Mouse (Mus musculus) embryonic facial prominence, embryonic 10.5 days (tissue): ENCODE data around the gene Hspb2. TPM values are rescaled to one million over a fixed set of nuclear protein-coding genes. Genes with fewer than 3 reads are reported as not detected.

Experiments
- DNase-seq: peaks from one replicate; pipeline ENCODE4 v3.0.0-alpha.2; 2017; ENCODE audit warnings: low spot score
- H3K27ac ChIP-seq: fragments of 300-500 bp; sonication (generic); replicated peaks from 2 replicates; pipeline ENCODE4 v1.5.1; 2016; ENCODE audit warnings: mild to moderate bottlenecking
- H3K27me3 ChIP-seq: fragments of 300-500 bp; sonication (generic); replicated peaks from 2 replicates; pipeline ENCODE4 v1.6.1; 2016; ENCODE audit warnings: low read depth, mild to moderate bottlenecking; ENCODE audit not compliant: poor library complexity, severe bottlenecking
- H3K36me3 ChIP-seq: fragments of 300-500 bp; sonication (generic); replicated peaks from 2 replicates; pipeline ENCODE4 v1.6.1; 2016; ENCODE audit warnings: mild to moderate bottlenecking, moderate library complexity
- H3K4me1 ChIP-seq: fragments of 300-500 bp; sonication (generic); 2 replicates; pipeline ENCODE4 v1.6.1; 2016
- H3K4me3 ChIP-seq: fragments of 300-500 bp; sonication (generic); 2 replicates; pipeline ENCODE4 v1.5.1; 2016; ENCODE audit warnings: mild to moderate bottlenecking, moderate library complexity
- H3K9me3 ChIP-seq: fragments of 300-500 bp; sonication (generic); 2 replicates; pipeline ENCODE4 v1.6.1; 2016; ENCODE audit warnings: mild to moderate bottlenecking
- WGBS: fragments of 180-500 bp; shearing (Covaris S2); methylation state at CpG from one replicate; pipeline ENCODE4 v1.1.7; 2016; 5-methylcytosine and 5-hydroxymethylcytosine counted together
- polyA plus RNA-seq: library from polyadenylated mRNA; unstranded; fragments of >200 nt; fragmentation: Nextera tagmentation; extraction: Ambion mirVana; gene quantifications from 2 replicates; pipeline ENCODE4 v1.2.1, GENCODE M21; 2016

The Hspb2 gene
- polyA plus RNA-seq, 1 experiment from 2014 or later: 2.8 TPM

DNA sequence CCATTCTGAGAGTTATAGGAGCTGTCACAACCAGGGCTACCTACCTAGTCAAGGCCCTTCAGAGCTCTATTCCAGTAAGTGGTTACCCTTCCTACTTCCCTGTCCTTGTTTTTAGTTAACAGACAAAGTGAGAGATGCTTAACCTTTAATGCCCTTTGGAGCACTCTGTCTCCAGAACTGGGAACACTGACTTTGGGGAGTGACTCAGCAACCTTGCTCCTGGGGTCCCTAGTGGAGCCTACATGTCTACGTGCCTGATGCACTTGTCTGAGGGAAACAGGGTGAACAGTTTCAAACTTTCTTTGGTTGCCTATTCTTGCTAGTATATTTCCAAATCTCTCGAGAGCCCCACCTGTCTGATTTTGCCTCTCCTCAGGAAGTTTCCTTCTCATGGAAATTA lies 9.4 kb downstream of the Hspb2 start:
- Histone ChIP-seq H3K9me3 (no peaks in the 10 kb centered on the region), H3K4me3 (no peak overlapping the region), H3K4me1 (peaks cover 22% of the 10 kb centered on the region), H3K27me3 (peaks cover 32% of the 10 kb centered on the region), H3K27ac (no peak overlapping the region), H3K36me3 (no peaks in the 10 kb centered on the region)
- DNase-seq: no peak
- 69% methylated on average over 2 of the region's 2 CpGs for WGBS

- Histone ChIP-seq H3K4me3 (no peak overlapping the region), H3K9me3 (no peaks in the 10 kb centered on the region), H3K27me3 (peaks cover 31% of the 10 kb centered on the region), H3K4me1 (peaks cover 22% of the 10 kb centered on the region), H3K27ac (no peak overlapping the region), H3K36me3 (no peaks in the 10 kb centered on the region)
- 84% methylated on average over 3 of the region's 3 CpGs for WGBS
- no peak for DNase-seq
Measured at GRCm38 (mm10) chr9:50742261-50742660, 9.9 kb downstream of the Hspb2 start.

- DNase-seq: no peak
- H3K27me3 ChIP-seq: peaks cover 20% of the 10 kb centered on the region
- H3K4me3 ChIP-seq: no peak overlapping the region
- H3K36me3 ChIP-seq: no peaks in the 10 kb centered on the region
- H3K9me3 ChIP-seq: no peaks in the 10 kb centered on the region
- peaks cover 16% of the 10 kb centered on the region for H3K4me1 ChIP-seq
- 87% methylated on average over 14 of the region's 14 CpGs for WGBS
- no peak overlapping the region for H3K27ac ChIP-seq
Measured at GRCm38 (mm10) chr9:50740867-50741784, 11.0 kb downstream of the Hspb2 start.

DNA sequence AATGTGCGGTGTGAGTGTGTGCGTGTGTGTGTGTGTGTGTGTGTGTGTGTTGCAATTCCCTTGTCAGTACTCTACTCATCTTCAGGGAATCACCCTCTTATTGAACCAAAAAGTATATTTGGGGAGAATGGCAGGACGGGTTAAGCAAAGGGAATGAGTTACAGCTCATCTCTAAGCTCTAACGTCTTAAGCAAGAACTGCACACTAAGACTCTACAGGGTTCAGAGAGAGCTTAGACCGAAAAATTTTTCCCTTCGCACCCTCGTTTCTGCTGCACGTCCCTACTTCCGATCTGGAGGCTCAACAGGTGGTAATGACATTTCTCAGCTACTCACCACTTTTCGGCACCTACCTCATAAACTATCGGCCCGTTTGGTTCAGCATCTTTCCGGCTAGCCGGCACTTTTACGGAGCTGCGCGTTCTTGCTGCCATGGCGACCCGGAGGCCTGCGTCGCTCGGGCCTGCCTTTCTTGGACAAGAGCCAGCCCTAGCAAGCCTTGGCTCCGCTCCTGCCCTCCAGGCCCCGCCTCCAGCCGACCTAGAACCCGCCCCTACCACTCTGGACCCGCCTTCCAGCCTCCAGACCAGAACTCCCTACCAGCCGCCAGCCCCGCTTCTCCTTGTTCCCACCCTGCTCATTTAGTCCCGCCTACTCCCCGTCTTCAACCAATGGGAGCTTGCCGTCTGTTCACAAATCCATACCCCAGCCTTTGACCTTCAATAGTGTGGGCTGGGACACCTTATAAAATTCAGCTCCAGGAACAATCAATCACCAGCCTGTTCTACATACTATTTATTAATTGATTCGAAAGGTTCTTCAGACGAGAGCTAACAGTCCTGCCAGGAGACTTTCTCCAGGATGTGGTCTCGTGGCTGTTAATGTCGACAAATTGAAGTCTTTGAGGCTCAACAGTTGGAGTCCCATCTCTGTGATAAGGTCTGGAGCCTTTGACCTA lies 13.0 kb downstream of the Hspb2 start, which contains the start of gene Dixdc1:
TSS of gene Dixdc1 (minus strand) at position 604 of the 957 bp plus-strand sequence.
- DNase-seq: peak; percentile 95
- H3K27me3 ChIP-seq: 0 out of 2 replicates have a peak, but pooled peaks cover 5% of the 10 kb centered on the region
- H3K27ac ChIP-seq: peak within 1 kb of the TSS; percentile 57; the same call in 1 of the 2 replicates
- H3K4me1 ChIP-seq: peaks cover 16% of the 10 kb centered on the region
- 16% methylated on average over 36 of the region's 36 CpGs for WGBS
- H3K4me3 ChIP-seq: peak within 1 kb of the TSS; percentile 49
- H3K36me3 ChIP-seq: no peaks in the 10 kb centered on the region
- H3K9me3 ChIP-seq: no peaks in the 10 kb centered on the region

GRCm38 (mm10) chr9:50734989-50735388 lies 17.2 kb downstream of the Hspb2 start:
- H3K4me3 ChIP-seq: 0 out of 2 replicates have a peak overlapping the region, but pooled peaks have one; percentile 14
- 9% methylated on average over 9 of the region's 9 CpGs for WGBS

DNA sequence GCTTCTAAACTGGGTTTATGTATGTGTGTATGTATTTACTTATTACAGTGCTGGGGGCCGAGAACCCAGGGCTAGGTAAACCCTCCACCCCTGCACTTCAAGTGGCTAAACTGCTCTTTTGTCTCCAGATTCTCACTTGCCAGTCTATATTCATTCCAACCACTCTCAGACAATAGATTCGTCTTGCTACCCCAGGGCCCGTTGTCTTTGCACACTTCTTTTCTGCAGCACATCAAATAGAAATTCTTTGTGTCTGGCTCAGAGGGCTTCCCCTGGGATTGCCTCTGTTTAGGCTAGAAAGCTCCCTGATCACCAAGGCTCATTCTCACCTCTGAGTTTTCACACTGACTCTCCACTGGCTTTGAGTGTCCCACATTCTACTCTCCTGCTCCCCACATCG lies 19.6 kb downstream of the Hspb2 start:
- 29% methylated on average over 4 of the region's 4 CpGs for WGBS
- Histone ChIP-seq H3K36me3 (no peaks in the 10 kb centered on the region), H3K4me3 (no peak overlapping the region), H3K27me3 (peaks cover 11% of the 10 kb centered on the region; the same call in 1 of the 2 replicates), H3K4me1 (peaks cover 34% of the 10 kb centered on the region), H3K9me3 (no peaks in the 10 kb centered on the region), H3K27ac (no peak overlapping the region; the same call in 1 of the 2 replicates)
- no peak for DNase-seq

More at GRCm38 (mm10) chr9:50734989-50735388, 17.2 kb downstream of the Hspb2 start:
- no peak overlapping the region for H3K27ac ChIP-seq
- peaks cover 9% of the 10 kb centered on the region; the same call in 1 of the 2 replicates for H3K27me3 ChIP-seq
- H3K9me3 ChIP-seq: no peaks in the 10 kb centered on the region
- no peaks in the 10 kb centered on the region for H3K36me3 ChIP-seq
- DNase-seq: peak; percentile 62
- peaks cover 30% of the 10 kb centered on the region for H3K4me1 ChIP-seq

GRCm38 (mm10) chr9:50729600-50729999 lies 22.6 kb downstream of the Hspb2 start:
- no peak for DNase-seq
- Histone ChIP-seq H3K27ac (no peak overlapping the region), H3K36me3 (no peaks in the 10 kb centered on the region), H3K4me1 (peaks cover 59% of the 10 kb centered on the region), H3K9me3 (no peaks in the 10 kb centered on the region), H3K4me3 (no peak overlapping the region), H3K27me3 (peaks cover 9% of the 10 kb centered on the region; the same call in 1 of the 2 replicates)
- 39% methylated on average over 4 of the region's 4 CpGs for WGBS

GRCm38 (mm10) chr9:50727925-50728651 lies 24.1 kb downstream of the Hspb2 start:
- peaks cover 69% of the 10 kb centered on the region for H3K4me1 ChIP-seq
- WGBS: under 1% methylated on average over 45 of the region's 45 CpGs
- H3K9me3 ChIP-seq: no peaks in the 10 kb centered on the region
- H3K36me3 ChIP-seq: peaks cover 3% of the 10 kb centered on the region; the same call in 1 of the 2 replicates
- peaks cover 9% of the 10 kb centered on the region; the same call in 1 of the 2 replicates for H3K27me3 ChIP-seq
- peak overlapping the region; percentile 81 for H3K4me3 ChIP-seq
- DNase-seq: peak; percentile 91
- H3K27ac ChIP-seq: peak overlapping the region; percentile 96

- Histone ChIP-seq H3K36me3 (peaks cover 6% of the 10 kb centered on the region), H3K4me3 (peak overlapping the region; percentile 81), H3K27me3 (peaks cover 9% of the 10 kb centered on the region; the same call in 1 of the 2 replicates), H3K27ac (peak overlapping the region; percentile 96), H3K9me3 (no peaks in the 10 kb centered on the region), H3K4me1 (peaks cover 66% of the 10 kb centered on the region)
- peak; percentile 68 for DNase-seq
- WGBS: 3% methylated on average over 30 of the region's 30 CpGs
Measured at GRCm38 (mm10) chr9:50727171-50727924, 24.8 kb downstream of the Hspb2 start.

DNA sequence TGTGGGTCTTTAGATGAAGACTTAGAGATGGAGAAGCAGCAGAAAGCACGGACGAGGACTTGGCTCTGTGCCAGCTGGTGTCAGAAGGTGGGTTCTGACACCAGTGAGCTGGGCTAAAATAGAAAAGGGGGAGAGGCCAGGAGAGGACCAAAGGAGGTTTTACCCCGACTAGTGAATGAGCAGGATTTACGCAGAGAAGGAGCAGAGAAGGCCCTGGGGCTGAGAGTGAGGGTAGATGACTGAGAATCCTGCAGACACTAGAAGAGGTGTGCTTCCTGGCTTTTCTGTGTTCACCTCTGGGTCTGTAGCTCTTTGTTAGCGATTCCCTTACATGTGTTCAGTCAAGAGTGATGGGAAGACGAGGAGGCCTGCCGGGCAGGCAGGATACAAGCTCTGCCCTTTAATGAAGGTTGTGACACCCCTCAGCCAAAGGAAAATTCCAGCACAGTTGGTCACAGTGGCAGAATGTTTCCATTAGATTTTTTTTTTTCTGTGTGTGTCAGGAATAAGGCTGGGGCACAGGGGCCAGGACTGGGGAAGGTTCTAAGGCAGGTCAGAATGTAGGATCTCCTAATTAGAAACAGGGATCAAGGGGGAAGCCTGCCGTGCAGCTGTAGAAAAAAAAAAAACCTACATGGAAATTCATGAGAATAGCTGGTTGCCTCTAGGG lies 26.1 kb downstream of the Hspb2 start:
- Histone ChIP-seq H3K4me3 (peak overlapping the region; percentile 81), H3K9me3 (no peaks in the 10 kb centered on the region), H3K27ac (peak overlapping the region; percentile 96), H3K27me3 (peaks cover 9% of the 10 kb centered on the region; the same call in 1 of the 2 replicates), H3K4me1 (peaks cover 75% of the 10 kb centered on the region), H3K36me3 (peaks cover 16% of the 10 kb centered on the region)
- peak; percentile 73 for DNase-seq
- 23% methylated on average over 8 of the region's 8 CpGs for WGBS
